Mouse (Mus musculus) lung, postnatal 14 days (tissue): Measurements from ENCODE around the gene Tmem62.
"Not testable (repeated sequence)": the region's sequence is repeated elsewhere in the genome, so short reads cannot be mapped to it uniquely, and the experiment has no call there.

Experiments
- DNase-seq: peaks from one replicate; pipeline ENCODE4 v3.0.0; 2021

Tmem62 gene

DNA sequence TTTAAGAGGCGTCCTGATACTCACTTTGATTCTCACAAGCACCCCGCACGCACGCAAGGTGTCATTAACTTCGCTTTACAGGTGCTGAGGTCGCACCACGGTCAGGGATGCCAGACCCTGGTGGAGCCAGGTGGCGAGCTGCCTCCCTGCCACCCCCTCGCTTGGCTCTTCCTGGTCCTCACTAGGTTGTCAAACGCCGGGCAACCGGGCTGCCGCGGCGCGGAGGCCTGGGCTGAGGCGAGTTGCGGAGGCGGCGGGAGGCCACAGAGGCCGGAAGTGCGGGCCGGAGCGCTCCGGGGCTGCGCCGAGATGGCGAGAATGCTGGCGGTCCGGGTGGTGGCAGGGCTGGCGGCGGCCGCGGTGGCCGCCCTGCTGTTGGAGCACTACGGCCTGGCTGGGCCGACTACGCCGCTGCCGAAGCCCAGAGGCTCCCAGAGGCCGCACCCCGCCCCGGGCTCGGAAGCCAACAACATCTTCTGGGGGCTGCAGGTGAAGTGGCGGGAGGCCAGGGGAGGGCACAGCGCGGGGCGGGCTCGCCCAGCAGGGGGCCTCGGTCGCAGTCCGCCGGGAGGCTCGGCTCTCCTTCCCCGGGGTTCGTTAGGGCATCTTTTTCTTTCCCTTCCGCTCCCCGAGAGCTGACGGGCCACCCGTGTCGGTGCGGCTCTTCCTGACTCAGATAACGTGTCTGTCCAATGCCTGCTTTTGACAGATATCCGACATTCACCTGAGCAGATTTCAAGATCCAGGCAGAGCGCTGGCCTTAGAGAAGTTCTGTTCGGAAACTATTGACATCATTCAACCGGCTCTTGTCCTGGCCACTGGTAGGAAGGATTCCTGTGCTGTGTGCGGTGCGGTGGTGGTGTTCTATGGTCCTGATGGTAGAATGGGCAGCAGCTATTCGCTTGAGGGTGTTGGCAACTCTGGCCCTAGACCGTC, at the start of gene Tmem62:
Gene Tmem62, plus strand, starts transcription at position 28 of the 936 bp plus-strand sequence.
- DNase-seq, result peak; percentile 71

- DNase-seq, result no peak
Observed at GRCm38 (mm10) chr2:120933038-120933437, 43.8 kb upstream of the Tmem62 start.

DNA sequence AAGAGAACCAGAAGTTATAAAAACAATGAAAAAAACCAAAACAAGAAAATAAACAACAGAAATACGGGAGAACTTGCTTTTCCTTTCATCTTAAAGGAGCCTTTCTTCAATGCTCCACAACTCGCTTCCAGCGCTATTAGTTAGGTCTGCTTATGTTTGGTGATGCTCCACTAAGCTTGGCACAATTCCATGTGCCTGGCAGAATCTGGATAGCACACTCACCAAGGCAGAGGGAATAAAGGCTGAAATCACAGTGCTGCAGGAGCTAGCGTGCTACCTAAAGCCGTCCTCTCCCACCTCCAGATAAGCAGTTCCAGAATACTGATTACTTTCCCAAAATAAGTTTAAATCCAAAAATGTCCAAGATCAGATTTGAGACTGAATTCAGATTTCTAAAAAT, 25.6 kb upstream of the Tmem62 start:
- DNase-seq, result no peak

DNA sequence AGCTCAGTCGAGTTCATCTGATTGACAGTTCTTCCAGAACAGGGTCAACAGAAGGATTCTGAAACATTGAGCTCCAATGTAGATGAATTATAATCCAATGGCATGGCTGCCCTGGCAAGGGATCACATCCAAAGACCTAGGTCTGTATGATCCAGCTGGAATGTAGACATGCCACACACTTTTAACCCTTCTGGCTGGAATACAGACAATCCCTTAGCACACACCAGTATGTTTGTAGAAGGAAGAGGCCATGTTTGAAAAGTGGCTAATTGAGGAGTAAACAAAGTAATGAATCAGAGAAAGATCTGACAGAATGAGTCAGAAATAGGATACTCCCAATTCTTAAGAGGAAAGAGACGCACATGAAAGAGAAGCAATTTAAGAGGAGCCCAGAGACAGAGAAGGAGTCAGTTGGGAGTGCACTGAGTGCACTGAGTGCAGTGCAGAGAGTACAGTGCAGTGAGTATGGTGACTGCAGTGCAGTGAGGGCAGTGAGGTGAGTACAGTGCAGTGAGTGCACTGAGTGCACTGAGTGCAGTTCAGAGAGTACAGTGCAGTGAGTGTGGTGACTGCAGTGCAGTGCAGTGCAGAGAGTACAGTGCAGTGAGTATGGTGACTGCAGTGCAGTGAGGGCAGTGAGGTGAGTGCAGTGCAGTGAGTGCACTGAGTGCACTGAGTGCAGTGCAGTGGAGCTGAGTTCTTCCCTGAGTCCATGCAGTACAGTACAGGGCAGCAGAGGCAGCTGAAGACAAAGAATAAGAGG, 24.5 kb upstream of the Tmem62 start:
- DNase-seq, result no peak

- DNase-seq, result no peak
Observed at GRCm38 (mm10) chr2:120959363-120959762, 17.5 kb upstream of the Tmem62 start.

GRCm38 (mm10) chr2:120959827-120960226, 17.0 kb upstream of the Tmem62 start:
- no peak for DNase-seq

DNA sequence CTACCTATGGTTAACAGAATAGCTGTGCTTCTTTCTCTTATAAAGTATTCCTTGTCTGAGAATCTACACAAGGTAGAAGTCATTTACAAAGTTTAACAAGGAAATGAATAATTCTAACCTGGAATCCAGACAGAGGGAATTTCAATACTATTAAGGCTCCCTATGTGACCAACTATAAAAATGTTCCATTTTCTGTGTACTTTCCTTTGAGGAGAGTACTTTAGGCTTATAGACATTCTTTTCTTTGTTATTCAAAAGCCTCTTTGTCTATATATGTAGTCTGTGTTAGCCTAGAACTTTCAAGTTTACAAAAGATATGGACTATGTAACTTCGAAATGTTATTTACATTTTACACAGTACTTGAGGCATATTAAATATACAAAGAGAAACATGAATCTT, 16.6 kb upstream of the Tmem62 start:
- no peak for DNase-seq

DNA sequence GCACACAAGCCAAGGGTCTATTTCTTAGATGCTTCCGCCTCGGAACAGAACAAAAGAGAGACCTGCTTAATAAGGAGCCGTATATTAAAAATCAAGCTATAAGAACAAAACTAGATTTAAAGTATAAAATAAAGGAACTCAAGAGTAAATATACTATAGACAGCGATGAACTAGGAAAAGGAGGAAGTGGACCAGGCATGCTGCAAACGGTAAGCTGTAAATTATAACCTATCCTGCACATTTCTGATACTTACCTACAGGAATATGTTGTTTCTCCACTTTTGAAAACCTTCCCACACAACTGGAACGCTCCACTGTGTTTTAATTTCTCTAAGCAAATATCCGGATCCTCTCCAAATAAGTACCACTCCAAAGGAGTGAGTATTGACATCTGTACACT, 13.7 kb upstream of the Tmem62 start:
- DNase-seq, result no peak

- no peak for DNase-seq
Observed at GRCm38 (mm10) chr2:120965486-120965885, 11.3 kb upstream of the Tmem62 start.

- no peak for DNase-seq
Observed at GRCm38 (mm10) chr2:120970045-120970539, 6.7 kb upstream of the Tmem62 start.

DNA sequence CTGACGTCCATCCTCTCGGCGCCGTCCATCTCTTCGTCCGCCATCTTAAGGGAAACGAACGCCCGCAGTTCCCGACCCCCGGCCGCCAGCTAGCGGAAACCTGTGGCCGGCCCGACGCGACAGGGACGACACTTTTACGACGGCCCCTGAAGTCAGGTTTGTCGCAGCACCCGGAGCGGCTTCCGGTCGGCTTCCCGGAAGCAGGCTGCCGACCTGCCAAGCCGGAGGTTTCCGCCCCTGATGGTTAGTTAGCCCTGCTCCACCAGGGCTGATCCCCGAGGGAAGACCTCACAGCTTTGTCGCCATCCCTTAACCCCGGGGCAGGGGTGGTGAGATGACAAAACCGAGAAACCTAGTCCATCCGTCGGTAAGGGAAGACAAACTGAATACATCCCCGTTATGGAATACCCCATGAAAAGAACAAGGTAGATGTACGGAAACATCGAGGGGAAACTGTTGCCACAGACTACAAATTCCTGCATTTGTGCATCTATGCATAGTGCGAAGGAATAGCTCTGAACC, 6.2 kb upstream of the Tmem62 start, which contains the start of gene Ubr1:
Gene Ubr1, minus strand, starts transcription at position 157 of the 522 bp plus-strand sequence.
- DNase-seq, result peak; percentile 86

GRCm38 (mm10) chr2:120971766-120972165, 5.1 kb upstream of the Tmem62 start:
- DNase-seq, result no peak

- not testable (repeated sequence) for DNase-seq
Observed at GRCm38 (mm10) chr2:120972257-120972656, 4.6 kb upstream of the Tmem62 start.

GRCm38 (mm10) chr2:120972964-120973363, 3.9 kb upstream of the Tmem62 start:
- DNase-seq, result no peak

DNA sequence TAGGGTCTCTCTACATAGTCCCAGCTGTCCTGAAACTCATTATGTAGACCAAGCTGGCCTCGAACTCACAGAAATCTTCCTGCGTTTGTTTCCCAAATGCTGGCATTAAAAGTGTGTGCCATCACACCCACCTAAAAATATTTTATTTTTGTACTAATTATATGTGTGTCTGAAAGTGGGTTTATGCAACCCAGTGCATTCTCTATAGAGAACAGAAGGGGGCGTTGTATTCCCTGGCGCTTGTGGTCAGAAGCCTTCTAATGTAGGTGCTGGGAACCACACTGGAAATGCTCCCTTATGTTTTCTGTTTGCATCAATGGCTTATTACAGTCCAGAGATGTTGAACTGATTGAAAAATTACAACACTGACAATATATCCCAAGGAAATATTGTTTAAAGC, 509 bp upstream of the Tmem62 start:
- no peak for DNase-seq

- DNase-seq, result no peak
Observed at GRCm38 (mm10) chr2:120977926-120978692, 1.3 kb downstream of the Tmem62 start.

DNA sequence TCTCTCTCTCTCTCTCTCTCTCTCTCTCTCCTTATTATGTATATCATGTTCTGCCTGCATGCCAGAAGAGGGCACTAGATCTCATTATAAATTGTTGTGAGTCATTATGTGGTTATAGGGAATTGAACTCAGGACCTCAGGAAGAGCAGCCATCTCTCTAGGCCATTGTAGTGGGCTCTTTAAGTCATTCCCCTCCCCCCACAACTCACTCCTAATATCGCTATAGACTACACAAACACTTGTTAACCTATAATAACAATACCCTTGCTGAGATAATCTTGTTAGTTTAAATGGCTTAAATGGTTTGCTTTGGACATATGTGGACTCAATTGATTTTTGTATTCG, 1.8 kb downstream of the Tmem62 start:
- no peak for DNase-seq

DNA sequence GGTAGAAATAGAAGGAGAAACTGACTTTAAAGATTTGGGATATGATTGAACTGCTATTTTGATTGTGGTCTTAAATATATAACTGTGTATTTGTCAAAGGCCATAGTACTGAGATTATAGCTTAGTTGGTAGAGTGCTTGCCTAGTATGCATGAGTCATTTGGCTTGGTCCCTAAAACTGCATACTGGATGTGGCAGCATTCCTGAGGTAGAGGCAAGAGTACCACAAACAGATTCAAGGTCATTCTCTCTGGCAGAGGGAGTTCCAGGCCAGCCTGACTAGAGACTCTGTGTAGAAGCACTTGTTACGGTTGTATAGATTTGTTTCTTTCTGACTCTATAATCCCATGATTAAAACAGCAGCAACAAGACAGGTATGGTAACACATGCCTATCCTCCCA, 3.0 kb downstream of the Tmem62 start:
- DNase-seq, result no peak

- no peak for DNase-seq
Observed at GRCm38 (mm10) chr2:120980861-120981260, 4.0 kb downstream of the Tmem62 start.

GRCm38 (mm10) chr2:120983611-120984010, 6.8 kb downstream of the Tmem62 start:
- DNase-seq, result no peak

GRCm38 (mm10) chr2:120985241-120985640, 8.4 kb downstream of the Tmem62 start:
- no peak for DNase-seq

DNA sequence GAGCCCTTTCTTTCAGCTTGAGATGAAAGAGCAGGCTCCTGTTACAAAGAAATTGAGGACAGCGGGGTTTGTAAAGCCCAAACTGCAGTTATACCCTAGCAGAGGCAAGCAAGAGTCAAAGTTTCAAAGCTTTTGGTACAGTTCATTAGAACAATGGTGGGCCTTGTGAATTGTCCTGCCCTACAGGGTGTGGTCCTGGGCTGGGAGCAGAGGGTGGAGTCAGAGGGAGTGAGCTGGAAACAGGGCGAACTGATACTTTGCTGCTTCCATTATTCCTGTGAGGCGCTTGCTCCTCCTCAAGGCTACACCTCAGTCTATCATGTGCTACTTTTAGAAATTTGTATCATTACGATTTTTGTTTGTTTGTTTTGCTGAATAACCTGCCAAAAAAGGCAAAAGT, 14.4 kb downstream of the Tmem62 start:
- no peak for DNase-seq

GRCm38 (mm10) chr2:120996607-120997006, 19.8 kb downstream of the Tmem62 start:
- DNase-seq, result not testable (repeated sequence)
